Mouse (Mus musculus): ENCODE data around the gene Pdf. TPM values are rescaled to one million over a fixed set of nuclear protein-coding genes. Genes with fewer than 3 reads are reported as not detected.

The Pdf gene
- 18.9 and 22.1 TPM in 2 replicates for total RNA-seq (2017)

DNA sequence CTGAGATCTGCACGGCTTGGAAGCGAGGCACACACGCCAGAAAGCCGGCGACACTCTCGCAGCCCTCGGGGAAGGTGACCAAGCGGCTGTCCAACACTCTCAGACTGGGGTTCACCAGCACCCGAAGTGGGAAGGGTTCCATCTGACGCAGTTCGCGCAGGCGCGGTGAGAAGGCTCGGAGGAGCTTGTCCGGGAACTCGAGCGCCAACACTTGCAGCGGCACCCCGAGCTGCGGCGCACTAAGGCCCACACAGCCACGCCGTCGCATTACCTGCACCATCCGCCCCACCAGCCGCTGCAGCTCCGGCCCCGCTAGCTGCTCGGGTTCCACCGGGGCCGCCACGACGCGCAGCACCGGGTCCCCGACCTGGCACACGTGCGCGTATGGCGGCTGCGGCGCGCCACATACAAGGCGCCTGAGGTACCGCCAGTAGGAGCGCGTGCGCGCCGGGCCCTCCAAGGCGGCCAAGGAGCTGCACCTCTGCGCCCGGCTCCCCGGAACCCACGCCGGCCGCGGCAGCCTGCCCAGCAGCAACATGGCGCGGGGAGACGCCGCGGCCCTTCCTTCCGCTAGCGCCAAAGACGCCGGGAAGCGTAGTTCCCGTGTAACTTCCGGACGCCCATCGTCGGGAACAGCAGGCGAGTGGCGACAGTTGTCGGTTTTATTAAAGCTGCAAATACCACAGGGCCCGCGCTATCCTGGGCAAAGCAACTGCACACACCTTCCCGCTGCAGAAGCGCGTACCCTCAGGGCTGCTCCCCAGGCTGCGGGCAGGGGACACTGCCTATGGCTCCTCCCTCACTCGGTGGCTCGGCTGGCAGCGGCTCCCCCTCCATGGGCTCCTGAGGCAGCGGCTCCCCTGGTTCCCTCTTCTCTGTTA is at the start of gene Pdf:
TSS of gene Pdf (minus strand) at position 554 of the 881 bp plus-strand sequence.
- peak; percentile 40 for ATAC-seq (ENCODE audit: extremely low read depth, insufficient number of reproducible peaks, low FRiP score, poor library complexity, severe bottlenecking)

DNA sequence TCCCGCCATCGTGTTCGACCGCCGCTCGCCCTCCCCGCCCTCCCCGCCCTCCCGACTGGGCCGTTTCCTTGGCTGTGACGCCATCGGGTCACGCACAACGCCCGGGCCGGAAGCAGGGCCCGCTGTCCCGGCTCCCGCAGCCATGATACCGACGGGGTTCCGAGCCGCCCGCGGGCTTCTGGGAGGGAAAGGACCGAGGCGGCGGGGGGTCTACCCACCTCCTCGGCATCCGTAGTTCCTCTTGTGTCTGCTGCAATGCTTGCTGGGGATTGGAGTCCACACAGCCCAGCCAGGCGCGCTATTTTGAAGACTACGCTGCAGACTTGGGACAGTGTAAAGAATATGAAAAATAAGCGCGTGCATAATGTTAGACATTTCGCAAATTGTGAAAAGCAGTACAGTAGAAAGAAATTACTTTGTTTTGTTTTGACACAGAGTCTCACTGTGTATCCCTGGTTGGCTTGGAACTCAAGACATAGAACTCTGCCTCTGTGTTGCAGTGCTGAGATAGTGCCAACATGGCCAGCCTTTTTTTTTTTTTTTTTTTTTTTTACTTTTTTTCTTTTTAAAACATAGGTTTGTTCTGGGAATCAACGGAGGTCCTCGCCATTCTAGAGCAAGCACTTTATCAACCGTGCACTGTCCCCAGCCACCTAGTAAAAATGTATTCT is 48.1 kb upstream of the Pdf start, which contains the start of gene Terf2:
TSS of gene Terf2 (minus strand) at position 182 of the 671 bp plus-strand sequence.
- peak; percentile 95 for ATAC-seq (ENCODE audit: extremely low read depth, insufficient number of reproducible peaks, low FRiP score, poor library complexity, severe bottlenecking)

DNA sequence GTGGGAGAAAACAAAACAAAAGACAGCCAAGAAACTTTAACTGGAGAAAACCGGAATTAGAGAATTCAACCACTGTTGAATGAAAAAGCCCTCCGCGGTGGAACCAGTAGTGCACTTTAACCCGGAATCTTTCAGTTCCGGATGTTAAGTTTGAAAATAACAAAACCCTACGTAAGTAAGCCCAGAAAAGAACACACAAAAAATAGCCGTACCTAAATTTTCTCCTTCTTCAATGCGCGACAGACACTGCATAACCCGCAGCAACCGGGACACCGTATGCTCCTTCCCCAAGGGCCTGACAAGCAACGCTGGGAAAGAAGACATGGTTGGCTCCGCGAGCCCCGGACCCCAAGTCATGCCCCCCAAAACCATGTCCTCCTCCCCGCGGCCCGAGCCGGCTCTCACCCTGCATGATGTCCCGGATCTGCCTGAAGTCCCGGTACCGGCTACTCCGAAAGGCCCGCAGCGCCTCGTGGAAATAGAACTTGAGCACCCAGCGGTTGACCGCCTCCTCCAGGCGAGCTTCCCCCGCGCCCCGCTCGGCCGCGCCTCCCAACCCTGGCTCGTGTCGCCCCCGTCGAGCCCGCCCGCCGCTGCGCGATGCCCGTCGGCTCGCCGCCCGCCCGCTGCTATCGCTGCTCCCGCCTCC is 47.4 kb upstream of the Pdf start:
- peak; percentile 7; the same call in 1 of the 2 replicates for ATAC-seq (ENCODE audit: extremely low read depth, insufficient number of reproducible peaks, low FRiP score, poor library complexity, severe bottlenecking)

DNA sequence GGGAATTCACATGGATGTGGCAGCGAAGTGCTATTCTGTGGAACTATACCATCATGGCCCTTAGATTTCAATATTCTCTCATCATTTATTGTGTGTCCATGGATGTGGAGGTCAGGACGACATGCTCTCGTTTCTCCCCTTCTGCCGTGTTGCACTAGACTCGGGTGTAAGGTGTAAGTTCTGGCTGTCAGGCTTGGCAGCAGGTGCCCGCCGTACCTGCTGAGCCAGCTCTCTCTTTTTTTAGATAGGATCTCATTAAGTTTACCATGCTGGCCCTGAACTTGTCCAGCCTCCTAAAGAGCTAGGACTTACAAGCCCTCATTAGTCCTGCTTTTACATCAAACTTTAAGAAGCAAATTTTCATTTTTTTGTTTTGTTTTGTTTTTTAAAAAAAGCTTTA is 42.1 kb upstream of the Pdf start:
- no peak for ATAC-seq (ENCODE audit: extremely low read depth, insufficient number of reproducible peaks, low FRiP score, poor library complexity, severe bottlenecking)

DNA sequence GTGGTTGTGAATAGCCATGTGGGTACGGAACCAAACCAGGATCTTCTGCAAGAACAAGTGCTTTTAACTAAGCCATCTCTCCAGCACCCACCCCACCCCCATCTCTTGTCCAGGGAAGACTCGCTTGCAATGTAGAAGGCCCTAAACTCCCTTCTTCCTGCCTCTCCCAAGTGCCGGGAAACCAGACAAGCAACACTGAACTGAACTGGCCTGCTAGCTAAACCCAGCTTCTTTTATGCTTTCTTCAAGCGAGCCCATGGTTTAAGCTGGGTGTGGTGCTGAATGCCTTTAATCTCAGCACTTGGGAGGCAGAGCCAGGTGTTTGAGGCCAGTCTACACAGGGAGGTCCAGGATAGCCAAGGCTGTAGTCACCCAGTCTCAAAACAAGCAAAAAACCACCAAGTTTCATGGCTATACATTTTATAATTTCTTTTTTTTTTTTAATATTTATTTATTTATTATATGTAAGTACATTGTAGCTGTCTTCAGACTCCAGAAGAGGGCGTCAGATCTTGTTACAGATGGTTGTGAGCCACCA is 40.2 kb upstream of the Pdf start:
- no peak for ATAC-seq (ENCODE audit: extremely low read depth, insufficient number of reproducible peaks, low FRiP score, poor library complexity, severe bottlenecking)

DNA sequence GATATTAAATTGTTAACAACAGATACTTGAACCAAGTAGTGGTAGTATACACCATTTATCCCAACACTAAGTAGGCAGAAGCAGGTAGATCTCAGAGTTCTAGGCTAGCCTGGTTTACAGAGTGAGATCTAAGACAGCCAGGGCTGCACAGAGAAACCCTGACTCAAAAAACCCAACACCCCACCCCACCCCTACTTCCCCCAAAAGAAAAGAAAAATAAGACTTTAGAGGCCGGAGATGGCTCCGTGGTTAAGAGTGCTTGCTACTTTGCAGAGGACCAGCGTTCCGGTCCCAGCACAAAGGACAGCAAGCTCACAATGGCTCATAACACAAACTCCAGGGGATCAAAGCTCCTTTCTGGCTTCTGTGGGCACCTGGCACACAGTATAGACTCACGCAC is 37.6 kb upstream of the Pdf start:
- no peak for ATAC-seq (ENCODE audit: extremely low read depth, insufficient number of reproducible peaks, low FRiP score, poor library complexity, severe bottlenecking)

DNA sequence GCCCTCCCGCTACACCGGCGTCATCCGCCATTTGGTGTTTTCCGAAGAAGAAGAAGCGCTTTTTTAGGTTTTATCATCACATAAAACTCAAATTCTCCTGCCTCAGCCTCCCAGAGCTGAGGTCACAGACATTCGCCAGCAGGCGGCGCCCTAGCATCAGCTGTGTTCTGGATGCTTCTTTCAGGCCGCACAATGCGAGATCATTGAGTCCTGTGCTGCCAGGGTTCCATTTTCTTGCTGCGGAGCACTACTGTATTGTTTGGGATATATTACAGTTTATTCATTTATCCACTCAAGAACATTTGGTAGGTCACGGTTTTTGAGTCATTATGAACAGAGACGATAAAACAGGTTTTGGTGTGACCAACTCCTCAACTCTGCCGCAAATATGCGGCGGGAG is 36.9 kb upstream of the Pdf start:
- no peak for ATAC-seq (ENCODE audit: extremely low read depth, insufficient number of reproducible peaks, low FRiP score, poor library complexity, severe bottlenecking)

DNA sequence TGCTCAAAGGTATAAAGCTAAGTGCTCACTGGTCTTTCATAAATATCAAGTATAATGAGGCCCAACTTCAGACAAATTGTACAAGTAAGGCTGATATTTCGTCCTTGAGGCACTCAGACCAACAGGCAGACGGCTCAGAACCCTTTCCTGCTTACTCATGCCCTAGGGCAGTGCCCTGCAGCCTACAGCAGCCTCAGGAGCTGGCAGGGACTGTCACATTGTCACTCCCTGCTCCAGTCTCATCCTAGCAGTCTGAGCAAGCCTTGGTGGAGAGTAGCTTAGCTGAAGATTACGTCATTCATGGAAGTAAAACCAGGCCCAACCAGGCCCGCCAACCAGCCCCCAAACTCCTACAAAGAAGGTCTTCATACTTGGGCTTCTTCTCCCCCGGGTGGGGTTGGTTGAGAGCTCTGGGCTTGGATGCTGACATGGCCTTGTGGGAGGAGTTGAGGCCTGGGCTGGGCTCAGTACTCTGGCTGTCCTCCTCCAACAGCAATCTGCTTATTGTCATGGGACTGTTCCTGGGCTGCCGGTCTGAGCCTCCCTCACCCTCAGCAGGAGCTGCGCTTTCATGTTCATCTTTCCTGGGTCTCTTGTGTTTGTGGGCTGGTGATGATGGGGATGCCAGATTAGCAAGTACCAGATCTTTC is 27.9 kb upstream of the Pdf start:
- ATAC-seq (ENCODE audit: extremely low read depth, insufficient number of reproducible peaks, low FRiP score, poor library complexity, severe bottlenecking) = no peak

DNA sequence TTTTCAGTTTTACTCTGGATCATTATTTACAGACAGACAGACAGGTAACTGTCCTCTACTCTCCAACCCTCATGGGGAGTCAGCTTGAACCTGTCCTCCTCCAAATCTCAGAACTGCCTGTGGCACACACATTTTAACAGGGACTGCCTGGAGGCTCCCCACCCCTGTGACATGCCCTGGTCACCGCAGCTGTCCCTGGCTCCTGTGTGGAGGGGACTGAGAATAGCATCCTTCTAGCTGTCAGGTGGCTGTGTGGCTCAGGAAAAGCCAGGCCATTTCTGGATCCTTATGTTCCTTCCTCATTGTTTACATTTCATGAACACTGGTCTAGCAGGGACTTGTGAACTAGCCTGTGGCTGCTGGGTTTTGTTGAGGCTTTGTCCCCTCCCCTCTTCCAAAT is 25.7 kb upstream of the Pdf start:
- no peak for ATAC-seq (ENCODE audit: extremely low read depth, insufficient number of reproducible peaks, low FRiP score, poor library complexity, severe bottlenecking)

DNA sequence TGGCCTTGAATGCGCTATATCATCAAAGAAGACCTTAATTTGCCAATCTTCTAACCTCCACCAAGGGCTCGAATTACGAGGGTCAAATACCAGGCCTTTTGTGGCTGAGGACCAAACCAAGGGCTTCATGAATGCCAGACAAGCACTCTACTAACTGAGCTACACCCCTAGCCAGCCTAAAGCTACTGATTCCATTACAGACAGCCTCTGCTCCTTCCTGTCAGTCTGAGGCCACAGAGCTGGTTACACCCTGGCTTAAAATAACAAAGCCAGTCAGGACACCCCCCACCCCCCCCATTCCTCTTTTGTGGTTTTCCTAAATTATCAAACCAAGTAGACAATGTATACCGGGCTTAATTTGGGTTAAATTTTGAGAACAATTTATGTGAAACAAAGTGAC is 25.3 kb upstream of the Pdf start:
- ATAC-seq (ENCODE audit: extremely low read depth, insufficient number of reproducible peaks, low FRiP score, poor library complexity, severe bottlenecking) = no peak

DNA sequence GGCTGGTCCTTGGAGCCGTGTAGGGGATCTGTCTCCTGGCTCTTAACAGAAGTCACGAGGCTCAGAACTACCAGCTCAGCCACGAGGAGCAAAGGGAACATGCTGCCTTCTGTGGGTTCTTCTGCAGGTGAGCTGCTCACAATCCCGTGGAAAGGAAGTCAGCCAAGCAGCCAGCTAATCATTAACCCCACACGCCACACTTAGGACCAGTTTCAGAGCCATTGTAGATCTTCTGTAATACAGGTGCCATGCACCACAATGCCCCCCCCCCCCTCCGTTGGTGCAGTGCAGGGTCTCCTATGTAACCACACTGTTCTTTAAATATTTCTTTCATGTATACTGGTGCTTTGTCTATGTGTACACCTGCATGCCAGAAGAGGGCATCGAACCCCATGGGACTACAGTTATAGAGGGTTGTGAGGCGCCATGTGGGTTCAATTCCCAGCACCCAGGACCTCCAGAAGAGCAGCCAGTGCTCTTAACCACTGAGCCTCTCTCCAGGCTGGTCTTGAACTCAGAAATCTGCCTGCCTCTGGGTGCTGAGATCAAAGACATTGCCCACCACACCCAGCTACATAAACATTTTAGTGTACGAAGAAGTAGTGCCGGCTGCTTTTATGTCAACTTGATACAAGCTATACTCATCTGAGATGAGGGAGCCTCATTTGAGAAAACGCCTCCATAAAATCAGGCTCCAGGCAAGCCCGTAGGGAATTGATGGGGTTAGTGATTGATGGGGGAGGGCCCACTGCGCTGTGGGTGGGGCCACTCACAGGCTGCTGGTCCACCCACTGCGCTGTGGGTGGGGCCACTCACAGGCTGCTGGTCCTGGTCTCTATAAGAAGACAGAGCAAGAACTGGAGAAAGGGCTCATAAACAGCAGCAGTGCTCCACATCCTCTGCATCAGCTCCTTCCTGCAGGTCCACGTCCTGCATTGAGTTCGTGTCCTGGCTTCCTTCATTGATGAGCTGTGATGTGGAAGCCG is 17.4 kb upstream of the Pdf start, which contains the start of gene Tmed6:
TSS of gene Tmed6 (minus strand) at position 134 of the 986 bp plus-strand sequence.
- no peak for ATAC-seq (ENCODE audit: extremely low read depth, insufficient number of reproducible peaks, low FRiP score, poor library complexity, severe bottlenecking)

DNA sequence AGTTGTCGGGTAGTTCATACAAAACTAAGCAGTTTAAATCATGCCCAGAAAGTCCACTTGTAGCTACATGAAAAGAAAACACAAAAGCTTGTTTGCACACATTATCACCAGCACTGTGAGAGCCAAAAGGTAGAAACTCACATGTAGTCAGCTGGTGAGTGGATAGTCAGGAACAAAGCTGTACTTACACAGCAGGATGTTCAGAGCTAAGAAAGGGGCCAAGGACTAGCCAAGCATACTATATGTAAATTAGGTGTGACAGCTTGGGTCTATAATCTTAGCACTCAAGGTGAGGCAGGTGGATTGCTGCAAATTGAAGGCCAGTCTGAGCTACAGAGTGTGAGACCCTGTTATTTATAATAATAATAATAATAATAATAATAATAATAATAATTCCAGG is 14.2 kb upstream of the Pdf start:
- ATAC-seq (ENCODE audit: extremely low read depth, insufficient number of reproducible peaks, low FRiP score, poor library complexity, severe bottlenecking) = peak; percentile 64; the same call in 1 of the 2 replicates

DNA sequence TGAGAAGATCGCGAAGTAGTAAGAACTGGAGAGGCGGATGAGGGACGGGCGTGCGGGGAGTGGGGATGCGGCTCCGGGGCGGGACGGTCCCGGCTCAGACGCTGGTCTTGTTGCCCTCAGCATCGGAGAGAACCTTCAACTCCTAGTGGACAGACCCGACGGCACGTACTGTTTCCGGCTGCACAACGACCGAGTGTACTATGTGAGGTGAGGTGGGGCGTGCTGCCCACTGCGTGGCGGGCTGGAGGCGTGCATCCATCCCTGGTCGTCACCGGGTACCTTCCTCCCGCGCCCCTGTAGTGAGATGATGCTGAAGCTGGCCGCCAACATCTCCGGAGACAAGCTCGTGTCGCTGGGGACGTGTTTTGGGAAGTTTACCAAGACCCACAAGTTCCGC is 8.6 kb upstream of the Pdf start:
- ATAC-seq (ENCODE audit: extremely low read depth, insufficient number of reproducible peaks, low FRiP score, poor library complexity, severe bottlenecking) = no peak; the same call in 1 of the 2 replicates

DNA sequence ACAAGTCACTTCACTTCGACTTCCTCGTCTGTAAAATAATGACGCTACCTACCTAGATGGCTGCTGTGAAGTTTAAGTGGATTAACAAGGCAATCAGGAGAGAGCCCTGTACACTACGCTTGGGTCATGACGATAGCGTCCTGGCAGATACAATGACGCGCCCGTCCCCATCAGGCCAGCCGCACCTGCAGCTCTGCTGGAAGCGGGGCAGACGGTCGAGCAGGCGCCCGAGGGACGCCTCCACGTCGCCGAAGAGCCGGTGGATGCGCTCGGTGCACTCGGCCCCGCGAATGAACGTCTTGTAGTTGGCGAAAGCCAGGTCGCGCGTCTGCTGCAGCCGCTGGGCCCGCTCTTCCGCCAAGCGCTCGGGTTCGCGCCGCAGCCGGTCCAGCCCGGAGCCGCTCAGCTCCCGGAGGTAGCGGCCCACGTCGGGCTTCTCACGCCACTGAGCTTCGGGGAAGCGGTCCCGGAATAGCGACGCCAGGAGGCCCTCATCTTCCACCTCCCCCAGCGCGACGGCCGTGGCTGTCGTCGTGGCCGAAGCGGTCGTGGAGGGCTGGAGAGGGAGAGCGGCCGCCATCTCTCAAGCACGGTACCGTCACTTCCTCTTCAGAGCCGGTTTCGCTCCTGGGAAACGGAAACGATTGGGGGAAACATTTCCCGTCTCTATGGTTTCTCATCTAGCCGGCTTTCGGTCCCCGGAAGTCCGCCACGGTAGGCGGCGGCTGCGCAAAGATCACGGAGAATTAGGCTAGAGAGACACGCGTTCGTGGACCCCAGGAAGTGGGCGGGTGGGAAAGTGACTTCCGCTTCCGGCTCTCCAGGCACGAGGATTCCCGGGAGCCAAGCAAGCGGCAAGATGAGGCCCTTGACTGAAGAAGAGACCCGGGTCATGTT is 7.9 kb upstream of the Pdf start, which contains the start of the genes Cog8 and Nip7:
TSS of gene Cog8 (minus strand) at position 614 of the 897 bp plus-strand sequence.
TSS of gene Nip7 (plus strand) at position 802 of the 897 bp plus-strand sequence.
- ATAC-seq (ENCODE audit: extremely low read depth, insufficient number of reproducible peaks, low FRiP score, poor library complexity, severe bottlenecking) = peak; percentile 95

DNA sequence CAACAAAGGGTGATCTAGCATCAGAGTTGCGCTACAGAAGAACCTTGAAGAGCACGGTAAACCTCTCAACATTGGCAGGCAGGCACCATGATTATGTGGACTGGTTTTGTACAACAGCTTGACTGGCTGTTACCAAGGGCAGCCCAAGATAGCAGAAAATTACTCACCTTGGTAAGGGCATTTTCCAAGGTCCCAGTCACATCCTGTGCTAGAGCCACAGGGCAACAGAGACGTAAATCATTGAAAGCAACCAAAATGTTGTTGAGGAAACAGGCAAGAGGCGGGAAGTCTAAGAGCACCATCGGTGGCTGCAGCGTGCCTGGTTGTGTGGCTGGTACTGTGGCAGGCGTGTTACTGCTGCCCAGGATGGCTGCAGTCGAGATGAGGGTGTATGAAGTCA is 3.6 kb upstream of the Pdf start:
- ATAC-seq (ENCODE audit: extremely low read depth, insufficient number of reproducible peaks, low FRiP score, poor library complexity, severe bottlenecking) = no peak

DNA sequence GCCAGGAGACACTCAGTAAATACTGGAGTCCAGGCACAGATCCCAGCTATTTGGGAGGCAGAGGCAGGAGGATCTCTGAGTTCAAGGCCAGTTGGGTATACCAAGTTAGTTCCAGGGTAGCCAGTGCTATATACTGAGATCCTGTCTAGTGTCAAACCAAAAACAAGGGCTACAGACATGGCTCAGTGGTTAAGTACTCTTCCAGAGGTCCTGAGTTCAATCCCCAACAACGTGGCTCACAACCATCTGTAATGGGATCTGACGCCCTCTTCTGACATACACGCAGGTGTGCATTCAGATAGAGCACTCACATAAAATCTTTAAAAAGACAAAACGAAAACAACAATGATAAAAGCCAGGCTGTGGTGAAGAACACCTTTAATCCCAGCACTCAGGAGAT is 1.1 kb upstream of the Pdf start:
- no peak for ATAC-seq (ENCODE audit: extremely low read depth, insufficient number of reproducible peaks, low FRiP score, poor library complexity, severe bottlenecking)

DNA sequence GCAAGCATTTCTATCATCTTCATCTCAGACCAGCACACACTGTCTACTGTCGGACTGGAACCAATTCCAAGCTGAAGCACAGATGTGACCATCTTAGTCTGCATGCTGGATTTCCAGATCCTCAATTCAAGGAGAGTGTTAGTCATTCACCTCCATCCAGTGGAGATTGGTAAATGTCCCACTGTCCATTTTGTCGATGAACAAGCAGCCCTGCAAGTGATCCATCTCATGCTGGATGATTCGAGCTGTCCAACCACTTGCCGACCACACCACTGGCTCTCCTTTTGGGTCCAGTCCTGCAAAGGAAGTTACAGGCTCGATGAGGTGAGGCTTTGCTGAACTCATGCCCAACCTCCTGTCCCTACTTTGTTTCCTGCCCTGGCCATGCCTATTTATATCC is 1.4 kb downstream of the Pdf start:
- no peak for ATAC-seq (ENCODE audit: extremely low read depth, insufficient number of reproducible peaks, low FRiP score, poor library complexity, severe bottlenecking)
